Mouse (Mus musculus) cortical plate, adult 2 months (tissue): ENCODE measurements around the gene Art5.

ENCODE experiments used
- CTCF ChIP-seq: fragments of 200-500 bp; IDR thresholded peaks from 2 replicates; pipeline ENCODE4 v1.5.1; 2011; ENCODE audit warnings: mild to moderate bottlenecking, control low read depth, low read length; ENCODE audit not compliant: insufficient read depth; ENCODE audit errors: extremely low read depth
- POLR2A ChIP-seq: fragments of 200-500 bp; IDR thresholded peaks from 2 replicates; pipeline ENCODE4 v1.6.1; 2011; ENCODE audit warnings: mild to moderate bottlenecking, low read length, control low read depth; ENCODE audit not compliant: insufficient read depth; ENCODE audit errors: extremely low read depth

DNA sequence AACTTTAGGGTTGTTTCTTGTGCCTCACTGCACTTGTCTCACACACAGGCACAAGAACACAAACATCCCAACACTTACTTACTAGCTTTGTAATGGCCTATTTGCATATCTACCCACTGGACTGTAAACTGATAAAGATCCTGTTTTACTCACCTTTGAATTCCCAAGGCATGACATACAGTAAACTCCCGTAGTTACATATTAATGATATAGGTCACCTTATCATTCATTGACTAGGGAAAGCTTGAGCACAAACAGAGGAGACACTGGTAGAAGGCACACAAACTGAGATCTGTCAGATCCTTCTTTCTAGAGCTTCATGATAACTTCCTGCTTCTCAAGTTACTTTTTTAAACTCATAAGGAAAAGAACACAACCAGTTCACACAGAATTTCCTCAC is 47.1 kb downstream of the Art5 start:
- TF ChIP-seq CTCF, result no peak
- TF ChIP-seq POLR2A, result no peak
